Mouse (Mus musculus) lung, embryonic 14.5 days (tissue): ENCODE measurements around the gene Rasgef1a. TPM values are rescaled to one million over a fixed set of nuclear protein-coding genes. Genes with fewer than 3 reads are reported as not detected.

ENCODE experiments used
- ATAC-seq: fragments of 200-750 bp; cut with Nextera tagmentation; 2 replicates; pipeline ENCODE4 v1.8.0; 2017; ENCODE audit warnings: mild to moderate bottlenecking, moderate TSS enrichment, moderate library complexity; ENCODE audit not compliant: insufficient read depth
- DNase-seq: peaks from one replicate; pipeline ENCODE4 v3.0.0-alpha.2; 2015
- H3K27ac ChIP-seq: fragments of 300-500 bp; sonication (generic); 2 replicates; pipeline ENCODE4 v1.5.1; 2014; ENCODE audit warnings: low read depth, mild to moderate bottlenecking, moderate library complexity
- H3K27me3 ChIP-seq: fragments of 300-500 bp; sonication (generic); 2 replicates; pipeline ENCODE4 v1.6.1; 2014; ENCODE audit warnings: low read length, control low read depth; ENCODE audit not compliant: insufficient read depth
- H3K36me3 ChIP-seq: fragments of 300-500 bp; sonication (generic); 2 replicates; pipeline ENCODE4 v1.6.1; 2014; ENCODE audit warnings: control low read depth; ENCODE audit not compliant: insufficient read depth
- H3K4me1 ChIP-seq: fragments of 300-500 bp; sonication (generic); 2 replicates; pipeline ENCODE4 v1.6.1; 2014; ENCODE audit warnings: antibody characterized with exemption, control low read depth; ENCODE audit not compliant: insufficient read depth
- H3K4me2 ChIP-seq: fragments of 300-500 bp; sonication (generic); 2 replicates; pipeline ENCODE4 v1.6.1; 2014; ENCODE audit warnings: mild to moderate bottlenecking
- H3K4me3 ChIP-seq: fragments of 300-500 bp; sonication (generic); 2 replicates; pipeline ENCODE4 v1.5.1; 2014; ENCODE audit warnings: low read depth, low read length
- H3K9ac ChIP-seq: fragments of 300-500 bp; sonication (generic); 2 replicates; pipeline ENCODE4 v1.6.1; 2014
- H3K9me3 ChIP-seq: fragments of 300-500 bp; sonication (generic); 2 replicates; pipeline ENCODE4 v1.6.1; 2016; ENCODE audit warnings: low read depth, low read length, control low read depth
- CTCF ChIP-seq: IDR thresholded peaks from 2 replicates; pipeline ENCODE4 v1.5.1; 2016; ENCODE audit warnings: antibody characterized with exemption, low read depth
- WGBS: fragments of 180-500 bp; shearing (Covaris S2); extraction: QIAGEN DNeasy Blood & Tissue Kit; methylation state at CpG from one replicate; pipeline ENCODE4 v1.1.7; 2014; 5-methylcytosine and 5-hydroxymethylcytosine counted together
- polyA plus RNA-seq: library from polyadenylated mRNA; unstranded; fragments of >200 nt; fragmentation: Nextera tagmentation; extraction: Ambion mirVana; gene quantifications from 2 replicates; pipeline ENCODE4 v1.2.1, GENCODE M21; 2014

Gene Rasgef1a
- polyA plus RNA-seq: 1.0 and 1.1 TPM in 2 replicates

DNA sequence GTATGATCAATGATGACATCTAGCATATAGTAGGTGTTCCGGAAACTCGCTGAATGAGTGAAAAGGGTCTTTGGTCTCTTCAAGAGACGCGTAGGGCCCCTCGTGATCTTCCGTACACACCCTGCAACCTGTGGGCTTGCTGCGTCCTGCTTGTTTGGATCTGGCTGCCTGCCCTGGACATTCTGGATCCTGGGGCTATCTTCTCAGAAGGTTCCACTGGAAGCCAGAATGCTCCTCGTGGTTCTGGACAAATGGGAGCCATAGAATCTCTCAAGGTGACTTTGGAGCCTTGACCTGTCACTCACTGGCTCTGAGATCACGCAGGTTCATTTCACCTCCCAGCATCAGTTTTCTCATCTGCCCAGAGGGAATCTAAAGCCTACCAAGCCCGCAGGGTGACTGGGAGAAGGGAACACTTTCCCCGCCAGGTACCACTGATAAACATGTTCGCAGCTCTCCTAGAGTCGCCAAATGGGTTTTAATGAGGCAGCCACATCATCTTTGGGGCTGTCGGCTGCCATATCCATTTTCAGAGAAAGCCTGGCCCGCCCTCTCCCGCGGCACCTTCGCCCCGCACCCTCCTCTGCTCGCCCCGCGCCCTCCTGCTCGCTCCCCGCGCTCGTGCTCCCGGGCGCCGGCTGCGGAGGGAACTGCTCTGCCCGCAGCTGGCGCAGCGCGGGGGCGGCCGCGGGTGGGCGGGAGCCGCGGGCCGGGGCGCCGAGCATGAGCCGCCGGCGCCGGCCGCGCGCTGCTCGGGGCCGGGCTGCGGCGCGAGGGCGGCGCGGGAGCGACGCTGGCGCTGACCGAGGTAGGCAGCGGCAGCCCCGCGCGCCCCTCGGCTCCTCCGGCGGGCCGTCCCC, at the start of gene Rasgef1a:
Gene Rasgef1a, plus strand, starts transcription at position 683 of the 860 bp plus-strand sequence.
- peak within 1 kb of the TSS; percentile 78 for H3K4me2 ChIP-seq
- H3K27ac ChIP-seq: no peak within 1 kb of the TSS
- 10% methylated on average over 65 of the region's 70 CpGs for WGBS
- DNase-seq (peak; percentile 27), ATAC-seq (peak; percentile 54; the same call in 1 of the 2 replicates)
- no peaks in the 10 kb centered on the region for H3K9me3 ChIP-seq
- H3K9ac ChIP-seq: peak within 1 kb of the TSS; percentile 36; the same call in 1 of the 2 replicates
- peak within 1 kb of the TSS; percentile 37 for H3K4me3 ChIP-seq
- H3K36me3 ChIP-seq: no peaks in the 10 kb centered on the region
- H3K27me3 ChIP-seq: peaks cover 34% of the 10 kb centered on the region
- no peak for TF ChIP-seq CTCF
- H3K4me1 ChIP-seq: no peaks in the 10 kb centered on the region

- DNase-seq (no peak), ATAC-seq (no peak)
- Histone ChIP-seq H3K27me3 (no peaks in the 10 kb centered on the region), H3K9ac (no peak overlapping the region), H3K4me3 (no peak overlapping the region), H3K4me1 (no peaks in the 10 kb centered on the region), H3K36me3 (no peaks in the 10 kb centered on the region), H3K27ac (no peak overlapping the region), H3K4me2 (no peak overlapping the region), H3K9me3 (no peaks in the 10 kb centered on the region)
- 0 out of 2 replicates have a peak, but pooled peaks have one; percentile 28 for TF ChIP-seq CTCF
- 80% methylated on average over 3 of the region's 3 CpGs for WGBS
Observed at GRCm38 (mm10) chr6:117963201-117963600, 48.0 kb upstream of the Rasgef1a start.

DNA sequence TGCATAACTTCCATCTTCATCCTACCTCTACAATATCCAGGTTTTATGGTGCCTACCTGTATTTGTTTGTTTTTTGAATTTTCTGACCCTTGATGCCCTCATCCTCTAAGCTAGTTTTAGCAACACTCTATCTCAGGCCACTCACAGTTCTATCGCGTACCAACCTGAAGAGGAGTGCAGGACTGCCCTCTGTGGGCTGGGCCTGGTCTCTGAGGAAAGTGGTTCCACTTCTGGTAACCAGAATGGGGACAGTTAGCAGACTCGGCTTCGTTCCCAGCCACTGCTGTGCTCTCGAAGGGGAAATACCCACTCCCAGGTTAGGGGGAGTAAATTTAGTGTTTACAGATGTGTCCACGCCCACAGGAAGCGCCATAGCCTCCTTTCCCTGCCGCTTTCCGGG, 44.5 kb upstream of the Rasgef1a start:
- no peak overlapping the region for H3K4me3 ChIP-seq
- no peak for ATAC-seq
- 0 out of 2 replicates have a peak, but pooled peaks have one; percentile 15 for TF ChIP-seq CTCF
- no peaks in the 10 kb centered on the region for H3K36me3 ChIP-seq
- H3K4me1 ChIP-seq: no peaks in the 10 kb centered on the region
- no peaks in the 10 kb centered on the region for H3K27me3 ChIP-seq
- 29% methylated on average over 9 of the region's 9 CpGs for WGBS
- no peak overlapping the region for H3K4me2 ChIP-seq
- H3K9ac ChIP-seq: no peak overlapping the region
- peak; percentile 21 for DNase-seq
- H3K27ac ChIP-seq: no peak overlapping the region
- no peaks in the 10 kb centered on the region for H3K9me3 ChIP-seq

DNA sequence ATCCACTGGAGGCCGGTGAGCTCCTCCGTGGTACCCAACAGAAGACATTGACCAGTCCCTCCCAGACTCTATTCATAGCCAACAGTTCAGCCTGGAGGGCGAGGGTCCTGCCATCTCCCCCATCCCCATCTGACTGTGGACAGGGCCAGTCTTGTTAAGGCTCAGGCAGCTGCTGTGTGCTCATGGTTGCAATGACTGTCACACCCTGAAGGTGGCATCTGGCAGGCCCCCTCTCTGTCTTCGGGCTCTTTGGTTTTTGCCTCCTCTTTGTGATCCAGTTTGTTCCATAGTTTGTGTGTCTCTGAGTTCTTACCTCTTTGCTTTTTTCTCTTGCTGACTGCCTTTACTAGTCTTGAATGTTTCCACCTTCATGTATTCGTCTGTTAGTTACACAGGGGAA, 24.1 kb upstream of the Rasgef1a start:
- ATAC-seq: no peak
- WGBS: 57% methylated on average over 5 of the region's 5 CpGs

GRCm38 (mm10) chr6:117989209-117989608, 22.0 kb upstream of the Rasgef1a start:
- no peak for TF ChIP-seq CTCF
- no peak overlapping the region for H3K4me3 ChIP-seq
- DNase-seq (no peak), ATAC-seq (no peak)
- H3K9me3 ChIP-seq: no peaks in the 10 kb centered on the region
- no peak overlapping the region for H3K9ac ChIP-seq
- H3K4me2 ChIP-seq: no peak overlapping the region
- WGBS: 77% methylated on average over 7 of the region's 7 CpGs
- no peaks in the 10 kb centered on the region for H3K27me3 ChIP-seq
- no peak overlapping the region for H3K27ac ChIP-seq
- no peaks in the 10 kb centered on the region for H3K36me3 ChIP-seq
- H3K4me1 ChIP-seq: no peaks in the 10 kb centered on the region

More for the DNA sequence above, 24.1 kb upstream of the Rasgef1a start:
- Histone ChIP-seq H3K9me3 (no peaks in the 10 kb centered on the region), H3K9ac (no peak overlapping the region), H3K4me2 (no peak overlapping the region), H3K4me1 (no peaks in the 10 kb centered on the region; the same call in 1 of the 2 replicates), H3K36me3 (no peaks in the 10 kb centered on the region), H3K27me3 (no peaks in the 10 kb centered on the region), H3K27ac (no peak overlapping the region), H3K4me3 (no peak overlapping the region)
- peak; percentile 38 for TF ChIP-seq CTCF
- DNase-seq: no peak

GRCm38 (mm10) chr6:117990649-117991048, 20.6 kb upstream of the Rasgef1a start:
- Histone ChIP-seq H3K27me3 (no peaks in the 10 kb centered on the region), H3K9me3 (no peaks in the 10 kb centered on the region), H3K9ac (no peak overlapping the region), H3K36me3 (no peaks in the 10 kb centered on the region), H3K4me2 (no peak overlapping the region), H3K4me3 (no peak overlapping the region), H3K4me1 (no peaks in the 10 kb centered on the region), H3K27ac (no peak overlapping the region)
- 73% methylated on average over 8 of the region's 8 CpGs for WGBS
- TF ChIP-seq CTCF: no peak
- no peak for ATAC-seq
- DNase-seq: no peak

DNA sequence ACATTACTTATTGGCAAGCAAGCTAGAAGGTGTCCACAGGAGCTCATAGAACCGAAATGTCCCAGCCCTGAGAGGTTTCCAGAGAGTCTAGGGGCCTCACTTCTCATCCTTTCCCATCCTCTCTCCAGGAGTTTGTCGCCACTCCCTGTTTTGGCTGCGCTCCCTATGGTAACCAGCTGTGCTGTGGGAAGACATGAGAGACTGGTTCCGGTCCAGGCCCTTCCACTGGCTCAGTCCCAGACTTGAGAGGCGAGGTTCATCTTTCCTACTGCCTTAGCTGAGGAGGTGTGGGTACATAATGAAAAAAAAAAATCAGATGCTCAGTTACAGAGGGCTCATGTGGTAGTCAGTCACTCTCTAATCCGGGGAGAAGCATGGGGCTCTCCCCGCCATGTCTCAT, 19.9 kb upstream of the Rasgef1a start:
- no peak overlapping the region for H3K4me2 ChIP-seq
- no peaks in the 10 kb centered on the region for H3K4me1 ChIP-seq
- ATAC-seq (no peak), DNase-seq (no peak)
- no peak overlapping the region for H3K27ac ChIP-seq
- no peaks in the 10 kb centered on the region for H3K36me3 ChIP-seq
- TF ChIP-seq CTCF: no peak
- no peak overlapping the region for H3K9ac ChIP-seq
- no peak overlapping the region for H3K4me3 ChIP-seq
- no peaks in the 10 kb centered on the region for H3K27me3 ChIP-seq
- WGBS: 67% methylated on average over 7 of the region's 7 CpGs
- no peaks in the 10 kb centered on the region for H3K9me3 ChIP-seq
